Mouse (Mus musculus): ENCODE measurements around the gene Cnot11. TPM values are rescaled to one million over a fixed set of nuclear protein-coding genes. Genes with fewer than 3 reads are reported as not detected.
"Not testable (repeated sequence)": the region's sequence is repeated elsewhere in the genome, so short reads cannot be mapped to it uniquely, and the experiment has no call there.

Cnot11 gene
- polyA plus RNA-seq, 1 experiment from 2014 or later, result 19.8 TPM

- ATAC-seq, result no peak
- DNase-seq (ENCODE audit: low spot score), result no peak
- 92% methylated on average over 9 of the region's 9 CpGs for WGBS
- Histone ChIP-seq H3K4me2 (ENCODE audit: low read length) (no peak overlapping the region), H3K36me3 (ENCODE audit: control insufficient read depth, insufficient read depth, low read length) (no peaks in the 10 kb centered on the region), H3K4me3 (ENCODE audit: low read depth, low read length) (no peak overlapping the region), H3K9me3 (replicated peaks; ENCODE audit: control insufficient read depth, low read length) (no peaks in the 10 kb centered on the region), H3K27ac (ENCODE audit: low read depth, low read length) (no peak overlapping the region), H3K4me1 (ENCODE audit: control insufficient read depth, insufficient read depth, low read length) (no peaks in the 10 kb centered on the region), H3K9ac (ENCODE audit: low read length) (no peak overlapping the region), H3K27me3 (replicated peaks; ENCODE audit: control insufficient read depth, insufficient read depth, low read length) (no peaks in the 10 kb centered on the region)
These were observed 48.4 kb downstream of the Cnot11 start for GRCm38 (mm10) chr1:39583173-39583572.

- no peak overlapping the region for H3K9ac ChIP-seq (ENCODE audit: low read length)
- no peak for ATAC-seq
These were observed 50.6 kb downstream of the Cnot11 start for GRCm38 (mm10) chr1:39585416-39585815.

GRCm38 (mm10) chr1:39590193-39590592 lies 55.4 kb downstream of the Cnot11 start:
- Histone ChIP-seq H3K27me3 (replicated peaks; ENCODE audit: control insufficient read depth, insufficient read depth, low read length) (no peaks in the 10 kb centered on the region), H3K4me1 (ENCODE audit: control insufficient read depth, insufficient read depth, low read length) (no peaks in the 10 kb centered on the region), H3K9ac (ENCODE audit: low read length) (no peak overlapping the region), H3K9me3 (replicated peaks; ENCODE audit: control insufficient read depth, low read length) (no peaks in the 10 kb centered on the region), H3K27ac (ENCODE audit: low read depth, low read length) (no peak overlapping the region), H3K4me2 (ENCODE audit: low read length) (no peak overlapping the region), H3K36me3 (ENCODE audit: control insufficient read depth, insufficient read depth, low read length) (no peaks in the 10 kb centered on the region), H3K4me3 (ENCODE audit: low read depth, low read length) (no peak overlapping the region)
- ATAC-seq (no peak), DNase-seq (ENCODE audit: low spot score) (no peak)
- WGBS, result 66% methylated on average over 5 of the region's 5 CpGs

More at GRCm38 (mm10) chr1:39585416-39585815, 50.6 kb downstream of the Cnot11 start:
- 89% methylated on average over 9 of the region's 9 CpGs for WGBS
- Histone ChIP-seq H3K27ac (ENCODE audit: low read depth, low read length) (no peak overlapping the region), H3K4me1 (ENCODE audit: control insufficient read depth, insufficient read depth, low read length) (no peaks in the 10 kb centered on the region), H3K4me3 (ENCODE audit: low read depth, low read length) (no peak overlapping the region), H3K9me3 (replicated peaks; ENCODE audit: control insufficient read depth, low read length) (no peaks in the 10 kb centered on the region), H3K4me2 (ENCODE audit: low read length) (no peak overlapping the region), H3K27me3 (replicated peaks; ENCODE audit: control insufficient read depth, insufficient read depth, low read length) (no peaks in the 10 kb centered on the region), H3K36me3 (ENCODE audit: control insufficient read depth, insufficient read depth, low read length) (no peaks in the 10 kb centered on the region)
- no peak for DNase-seq (ENCODE audit: low spot score)

DNA sequence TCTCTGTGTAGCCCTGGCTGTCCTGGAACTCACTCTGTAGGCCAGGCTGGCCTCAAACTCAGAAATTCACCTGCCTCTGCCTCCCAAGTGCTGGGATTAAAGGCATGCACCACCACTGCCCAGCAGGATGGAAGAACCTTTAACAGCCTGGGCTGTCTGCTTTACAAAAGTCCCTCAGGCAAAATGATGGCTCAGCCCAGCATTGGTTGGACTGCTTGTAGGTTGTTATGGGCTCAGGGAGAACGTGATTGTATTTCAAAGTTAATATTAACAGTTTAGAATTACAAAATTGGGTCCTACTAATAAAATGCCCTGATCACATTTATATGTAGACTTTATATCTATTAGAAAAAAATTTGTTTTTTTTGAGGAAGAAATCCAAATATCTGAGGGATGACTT lies 56.8 kb downstream of the Cnot11 start:
- 80% methylated on average over 1 of the region's 1 CpGs for WGBS
- H3K27me3 ChIP-seq (replicated peaks; ENCODE audit: control insufficient read depth, insufficient read depth, low read length), result not testable (repeated sequence)

GRCm38 (mm10) chr1:39592090-39592489 lies 57.3 kb downstream of the Cnot11 start:
- DNase-seq (ENCODE audit: low spot score), result no peak
- no peaks in the 10 kb centered on the region for H3K9me3 ChIP-seq (replicated peaks; ENCODE audit: control insufficient read depth, low read length)
- no peak overlapping the region for H3K9ac ChIP-seq (ENCODE audit: low read length)
- no peaks in the 10 kb centered on the region for H3K4me1 ChIP-seq (ENCODE audit: control insufficient read depth, insufficient read depth, low read length)
- no peak overlapping the region for H3K4me3 ChIP-seq (ENCODE audit: low read depth, low read length)
- no peak overlapping the region for H3K27ac ChIP-seq (ENCODE audit: low read depth, low read length)
- no peak for ATAC-seq
- no peaks in the 10 kb centered on the region for H3K27me3 ChIP-seq (replicated peaks; ENCODE audit: control insufficient read depth, insufficient read depth, low read length)
- WGBS, result 84% methylated on average over 4 of the region's 4 CpGs
- no peak overlapping the region for H3K4me2 ChIP-seq (ENCODE audit: low read length)
- H3K36me3 ChIP-seq (ENCODE audit: control insufficient read depth, insufficient read depth, low read length), result no peaks in the 10 kb centered on the region

More for the DNA sequence above, 56.8 kb downstream of the Cnot11 start:
- H3K9ac ChIP-seq (ENCODE audit: low read length); DNase-seq (ENCODE audit: low spot score); H3K36me3 ChIP-seq (ENCODE audit: control insufficient read depth, insufficient read depth, low read length); H3K9me3 ChIP-seq (replicated peaks; ENCODE audit: control insufficient read depth, low read length); H3K4me1 ChIP-seq (ENCODE audit: control insufficient read depth, insufficient read depth, low read length); H3K27ac ChIP-seq (ENCODE audit: low read depth, low read length); ATAC-seq; H3K4me3 ChIP-seq (ENCODE audit: low read depth, low read length); H3K4me2 ChIP-seq (ENCODE audit: low read length): not testable (repeated sequence)

GRCm38 (mm10) chr1:39593836-39594235 lies 59.0 kb downstream of the Cnot11 start:
- no peaks in the 10 kb centered on the region for H3K36me3 ChIP-seq (ENCODE audit: control insufficient read depth, insufficient read depth, low read length)
- no peak overlapping the region for H3K4me3 ChIP-seq (ENCODE audit: low read depth, low read length)
- no peak overlapping the region for H3K27ac ChIP-seq (ENCODE audit: low read depth, low read length)
- no peaks in the 10 kb centered on the region for H3K9me3 ChIP-seq (replicated peaks; ENCODE audit: control insufficient read depth, low read length)
- H3K9ac ChIP-seq (ENCODE audit: low read length), result no peak overlapping the region
- 76% methylated on average over 10 of the region's 10 CpGs for WGBS
- H3K4me1 ChIP-seq (ENCODE audit: control insufficient read depth, insufficient read depth, low read length), result no peaks in the 10 kb centered on the region
- no peaks in the 10 kb centered on the region for H3K27me3 ChIP-seq (replicated peaks; ENCODE audit: control insufficient read depth, insufficient read depth, low read length)
- ATAC-seq (no peak), DNase-seq (ENCODE audit: low spot score) (no peak)
- no peak overlapping the region for H3K4me2 ChIP-seq (ENCODE audit: low read length)

Other genes with a start within 250 kb of the Cnot11 start
- gene Rpl31, start 167.2 kb upstream of the Cnot11 start, polyA plus RNA-seq (2014; fragmentation: Nextera tagmentation; extraction: Ambion mirVana), result 341 and 533 TPM in 2 replicates
- gene Tbc1d8, start 56.2 kb upstream of the Cnot11 start, polyA plus RNA-seq (2014; fragmentation: Nextera tagmentation; extraction: Ambion mirVana), result 4.7 and 7.3 TPM in 2 replicates
- 12.2 and 16.7 TPM in 2 replicates for gene Rnf149, start 42.4 kb downstream of the Cnot11 start, polyA plus RNA-seq (2014; fragmentation: Nextera tagmentation; extraction: Ambion mirVana)
- 0.65 and 0.80 TPM in 2 replicates for gene Creg2, start 116.5 kb downstream of the Cnot11 start, polyA plus RNA-seq (2014; fragmentation: Nextera tagmentation; extraction: Ambion mirVana)
- 0.19 and 0.32 TPM in 2 replicates for gene Rfx8, start 186.0 kb downstream of the Cnot11 start, polyA plus RNA-seq (2014; fragmentation: Nextera tagmentation; extraction: Ambion mirVana)

Data from forebrain, embryonic 14.5 days (tissue).